Mouse (Mus musculus): ENCODE data around the gene Nrip1. TPM values are rescaled to one million over a fixed set of nuclear protein-coding genes. Genes with fewer than 3 reads are reported as not detected.

Nrip1 gene
- total RNA-seq, 2 experiments from 2014 or later: 37.3 to 41.4 TPM

DNA sequence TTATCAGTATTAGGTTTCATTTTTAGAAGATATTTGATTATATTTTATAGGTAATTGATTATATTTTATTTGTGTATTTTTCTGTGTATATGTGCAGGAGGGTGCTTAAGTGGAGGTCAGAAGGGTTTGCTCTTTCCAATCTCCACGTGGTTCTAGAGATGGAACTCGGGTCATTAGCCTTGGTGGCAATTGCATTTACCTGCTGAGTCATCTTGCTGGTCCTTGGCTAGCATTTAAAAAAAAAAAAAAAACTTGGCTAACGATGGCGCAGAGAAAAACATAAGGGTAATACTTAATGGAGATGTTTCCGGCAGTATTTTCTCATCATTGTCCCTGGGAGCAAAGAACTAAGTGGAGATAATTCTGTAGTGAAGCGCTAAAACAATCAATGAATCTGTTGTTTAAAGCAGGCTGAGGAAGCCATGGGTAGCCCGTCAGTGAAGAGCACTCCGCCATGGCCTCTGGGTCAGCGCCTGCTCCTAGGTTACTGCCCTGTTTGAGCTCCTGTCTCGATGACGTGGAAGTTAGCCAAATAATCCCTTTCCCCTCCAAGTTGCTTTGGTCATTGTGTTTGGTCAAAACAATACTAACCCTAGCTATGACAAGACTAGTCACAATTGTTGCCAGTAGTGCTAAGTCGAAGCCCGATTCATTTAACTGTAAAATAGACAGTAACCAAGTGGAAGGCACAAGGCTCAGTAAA lies 25.8 kb downstream of the Nrip1 start:
- no peak for DNase-seq

DNA sequence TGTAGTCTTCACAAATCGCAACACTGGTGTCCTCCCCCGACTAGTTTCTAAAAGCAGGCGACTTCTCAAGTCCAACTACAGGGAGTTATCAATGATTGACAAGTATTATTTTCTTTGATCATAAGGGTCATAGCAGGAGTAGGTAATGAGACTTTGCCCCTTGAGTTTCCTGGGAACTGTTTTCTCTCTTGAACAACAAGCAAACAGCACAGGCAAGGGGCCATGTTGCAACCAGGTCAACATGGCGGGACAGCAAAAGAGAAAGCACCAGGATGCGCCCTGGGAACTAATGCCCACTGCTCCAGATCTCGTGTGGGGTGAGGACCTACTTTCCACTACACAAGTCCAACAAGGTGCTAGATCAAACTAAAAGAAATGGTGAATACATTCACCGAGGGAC lies 27.3 kb downstream of the Nrip1 start:
- no peak for DNase-seq

DNA sequence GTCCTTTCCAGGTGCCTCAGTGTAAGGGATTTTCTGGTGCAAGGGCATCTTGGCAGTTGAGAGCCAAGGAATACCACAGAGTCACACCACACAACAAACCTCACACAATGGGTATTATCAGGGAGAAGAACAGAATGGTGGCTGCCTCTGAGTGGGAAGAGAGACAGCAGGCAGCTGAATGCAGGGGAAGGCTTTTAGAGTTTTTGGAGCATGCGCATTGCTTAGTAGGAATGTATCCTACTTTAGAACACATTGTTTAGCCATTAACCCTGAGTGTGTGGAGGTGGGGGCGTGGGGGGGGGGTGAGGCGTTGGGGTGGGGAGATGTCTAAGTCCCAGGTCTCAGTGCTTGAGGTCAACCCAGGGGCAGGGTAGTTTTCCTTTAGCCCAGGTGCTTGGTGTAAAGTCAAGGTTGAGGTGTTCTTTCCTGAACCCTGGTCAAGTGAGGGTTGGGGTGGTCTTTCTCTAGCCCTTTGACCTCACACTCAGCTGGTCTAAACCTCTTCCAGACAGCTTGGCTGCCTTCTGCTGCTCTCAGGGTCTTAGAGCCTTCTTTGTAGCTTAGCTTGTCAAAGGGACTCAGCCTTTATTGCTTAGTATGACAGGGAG lies 28.8 kb downstream of the Nrip1 start:
- DNase-seq: no peak

DNA sequence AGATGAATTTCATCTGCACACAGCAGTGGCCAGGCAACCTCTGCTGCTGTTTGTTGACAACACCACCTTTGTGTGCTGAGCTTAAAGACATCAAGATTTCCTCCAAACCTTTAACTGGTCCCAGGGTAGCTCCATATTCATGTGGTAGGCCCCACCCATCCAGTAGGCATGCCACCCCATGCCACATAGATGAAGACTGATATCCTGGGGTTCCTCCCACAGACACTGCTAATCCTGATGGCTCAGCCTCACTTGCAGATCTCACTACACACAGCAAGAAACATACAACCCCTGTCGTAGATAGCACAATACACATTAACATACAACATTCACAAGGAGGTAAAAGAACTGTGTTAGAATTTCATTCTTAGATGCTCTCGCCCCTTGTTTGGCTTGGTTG lies 29.6 kb downstream of the Nrip1 start:
- DNase-seq: no peak

DNA sequence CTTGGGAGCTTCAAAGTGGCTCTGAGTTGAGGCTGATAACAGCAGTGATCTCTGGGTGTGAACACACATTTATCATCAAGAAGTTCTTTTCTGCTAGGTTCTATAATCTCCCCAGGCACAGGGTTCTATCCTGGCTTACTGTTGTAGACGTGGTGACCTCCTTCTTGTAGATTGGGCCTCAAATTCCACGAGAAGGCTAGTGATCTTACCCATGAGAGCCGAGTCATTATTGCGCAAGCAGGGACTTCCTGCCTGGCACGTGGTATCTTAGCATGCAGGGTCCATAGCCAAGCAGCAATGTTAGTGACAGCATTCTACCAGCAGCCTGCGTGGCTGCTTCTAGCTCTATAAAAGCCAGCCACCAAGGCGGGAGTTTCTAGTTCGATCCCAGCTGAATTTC lies 32.0 kb downstream of the Nrip1 start:
- no peak for DNase-seq

DNA sequence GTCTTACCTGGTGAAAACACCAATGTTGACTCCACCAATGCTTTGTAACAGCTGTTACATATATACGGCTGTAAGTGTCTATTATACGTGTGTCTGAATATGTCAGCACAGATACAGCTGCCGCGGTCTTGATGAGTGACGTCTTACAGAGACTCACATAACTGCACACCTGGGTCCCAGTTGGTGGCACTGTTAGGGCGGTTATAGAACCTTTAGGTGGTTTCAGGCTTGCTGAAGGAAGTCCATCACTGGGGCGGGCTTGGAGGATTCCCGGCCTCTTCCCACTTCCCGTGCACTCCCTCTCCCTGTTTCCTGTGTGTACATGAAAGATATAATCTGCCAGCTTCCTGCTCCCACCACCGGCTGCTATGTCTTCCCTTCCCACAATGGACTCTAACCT lies 34.4 kb downstream of the Nrip1 start:
- no peak for DNase-seq

DNA sequence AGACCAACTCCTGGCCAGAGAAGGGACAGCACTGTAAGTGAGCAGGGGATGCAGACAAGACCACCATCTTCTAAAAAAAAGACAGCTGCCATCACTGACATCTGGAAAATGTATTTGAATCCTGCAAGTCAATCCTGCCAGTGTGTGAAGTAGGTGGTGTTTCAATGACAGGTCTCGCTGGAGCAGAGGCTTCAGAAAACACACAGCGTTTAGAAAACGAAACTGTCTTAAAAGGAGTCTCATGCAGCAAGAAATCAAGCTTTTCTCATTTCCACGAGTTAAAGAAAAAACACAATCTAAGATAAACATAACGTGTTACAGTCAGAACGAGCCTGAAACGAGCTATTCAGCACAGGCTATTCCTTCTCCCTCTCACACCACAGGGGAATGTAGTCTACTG lies 36.3 kb downstream of the Nrip1 start:
- DNase-seq: no peak

DNA sequence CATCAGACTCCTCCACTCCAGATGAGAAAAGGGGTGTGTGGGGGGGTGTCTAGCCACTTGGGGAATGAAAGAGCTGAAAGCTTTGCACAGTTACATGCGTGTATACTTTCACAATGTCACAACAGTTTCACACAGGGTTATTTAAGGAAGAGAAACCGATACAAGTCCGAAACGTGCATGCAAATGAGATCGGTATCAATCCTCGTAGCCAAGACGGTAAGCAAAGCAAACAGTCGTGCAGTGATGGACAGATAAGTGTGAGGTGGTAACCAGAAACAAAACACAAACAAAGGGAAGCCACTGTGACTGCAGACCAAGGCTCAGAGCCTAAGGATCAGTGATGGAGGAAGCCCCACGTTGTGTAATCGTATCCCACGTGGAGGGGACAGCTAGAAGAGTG lies 36.7 kb downstream of the Nrip1 start:
- DNase-seq: no peak

DNA sequence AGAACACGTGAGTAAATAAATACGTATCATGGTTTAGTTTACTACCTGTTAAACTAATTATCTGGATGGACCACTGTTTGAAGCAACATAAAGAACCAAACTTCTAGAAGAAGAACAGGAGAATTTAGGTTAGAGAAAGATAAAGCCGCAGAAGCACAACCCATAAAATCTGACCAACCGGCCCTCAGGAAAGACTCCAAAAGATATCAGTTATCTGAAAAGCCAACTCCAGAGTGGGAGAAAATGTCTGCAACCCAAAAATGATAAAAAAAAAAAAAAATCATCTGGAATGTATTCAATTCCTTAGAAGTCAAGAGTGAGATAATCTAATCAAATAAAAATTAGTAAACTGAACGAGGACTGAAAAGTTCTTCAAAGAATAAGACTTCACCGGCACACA lies 37.7 kb downstream of the Nrip1 start:
- DNase-seq: no peak

DNA sequence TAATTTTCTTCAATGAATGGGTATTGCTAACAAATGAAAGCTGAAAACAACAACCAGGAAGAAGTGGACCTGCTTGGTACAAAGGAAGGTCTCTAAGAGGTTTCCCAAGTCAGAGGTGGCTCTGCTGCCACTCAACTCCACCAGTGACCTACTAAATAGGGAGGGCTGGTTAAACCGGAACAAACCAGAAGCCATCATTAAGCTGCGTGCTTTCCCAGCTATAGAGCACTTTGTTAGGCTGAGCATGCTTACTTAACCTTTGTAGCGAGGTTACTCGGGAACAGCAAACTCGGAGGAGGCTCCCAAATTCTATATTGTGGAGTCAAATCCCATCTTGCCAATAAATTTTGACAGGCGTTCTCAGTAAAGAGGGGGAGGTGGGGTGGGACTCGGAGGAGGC lies 41.5 kb downstream of the Nrip1 start:
- DNase-seq: no peak

DNA sequence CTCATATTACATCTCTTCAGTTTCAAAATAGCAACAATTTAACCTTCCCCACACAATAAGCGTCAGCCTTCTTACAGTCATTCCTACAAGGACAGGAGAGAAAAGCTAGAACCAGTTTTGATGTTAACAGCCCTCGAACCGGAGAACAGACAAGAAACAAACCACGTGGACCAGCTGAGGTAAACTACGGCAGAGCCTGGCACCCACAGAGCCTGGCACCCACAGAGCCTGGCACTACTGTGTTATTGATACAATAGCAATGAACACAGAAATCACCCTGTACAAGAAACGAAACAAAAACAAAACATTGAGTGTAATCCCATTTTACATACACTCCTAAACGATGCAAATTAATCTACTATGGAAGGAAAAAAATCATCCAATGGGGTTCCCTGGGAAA lies 42.4 kb downstream of the Nrip1 start:
- no peak for DNase-seq

DNA sequence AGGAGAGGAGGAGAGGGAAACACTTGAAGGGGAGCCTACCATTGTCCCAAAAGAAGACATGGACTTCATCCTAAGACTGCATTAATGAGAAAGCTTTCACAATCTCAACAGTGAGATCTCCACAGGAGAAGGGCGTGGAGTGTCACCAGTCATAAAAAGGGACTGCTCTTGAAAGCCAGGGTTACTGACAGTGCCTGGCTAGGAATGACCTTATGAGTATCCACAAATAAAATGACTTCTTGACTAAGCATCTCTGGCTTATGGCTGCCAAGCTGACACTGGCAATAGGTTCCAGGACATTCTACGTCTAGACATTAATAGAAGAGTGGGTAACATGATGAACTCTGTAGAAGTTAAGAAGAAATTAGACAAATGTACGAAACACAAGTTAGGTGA lies 48.3 kb downstream of the Nrip1 start:
- no peak for DNase-seq

DNA sequence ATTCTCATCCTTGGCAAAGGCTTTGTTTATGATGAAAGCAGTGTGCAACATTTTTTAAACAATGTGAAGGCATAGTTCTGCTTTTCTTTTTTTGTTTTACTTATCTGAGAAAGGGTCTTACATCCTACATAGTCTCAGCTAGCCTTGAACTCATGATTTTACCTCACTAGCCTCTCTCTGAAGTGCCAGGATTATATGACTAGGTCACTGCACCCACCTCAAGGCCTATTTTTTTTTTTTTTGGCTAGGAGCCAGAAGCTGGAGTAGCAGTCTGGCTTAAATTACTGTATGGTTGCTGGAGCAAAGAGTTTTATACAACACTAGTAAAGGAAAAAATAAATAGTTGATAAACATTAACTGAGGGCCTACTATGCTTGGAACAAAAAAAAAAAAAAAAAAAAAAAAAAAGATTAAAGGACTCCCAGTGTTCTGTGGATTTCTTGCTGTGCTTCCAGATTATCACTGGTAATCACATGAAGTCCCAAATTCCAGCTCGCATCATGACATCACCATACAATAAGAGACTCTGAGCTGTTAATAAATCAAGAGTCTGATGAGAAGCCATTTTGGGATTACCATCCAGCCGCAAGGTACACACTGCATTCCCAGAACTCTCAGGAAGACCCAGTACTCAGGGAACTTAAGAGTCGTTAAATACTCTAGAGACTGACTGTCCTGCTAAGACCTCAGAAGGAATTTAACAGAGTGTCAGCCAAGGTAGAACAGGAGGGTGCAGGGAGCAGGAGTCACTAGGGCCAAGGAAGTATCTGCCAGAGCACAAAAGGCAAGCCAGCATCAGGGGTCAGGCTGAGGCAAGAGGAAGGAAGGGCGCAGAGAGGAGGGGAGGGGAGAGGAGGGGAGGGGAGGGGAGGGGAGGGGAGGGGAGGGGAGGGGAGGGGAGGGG lies 49.0 kb downstream of the Nrip1 start:
- DNase-seq: no peak

DNA sequence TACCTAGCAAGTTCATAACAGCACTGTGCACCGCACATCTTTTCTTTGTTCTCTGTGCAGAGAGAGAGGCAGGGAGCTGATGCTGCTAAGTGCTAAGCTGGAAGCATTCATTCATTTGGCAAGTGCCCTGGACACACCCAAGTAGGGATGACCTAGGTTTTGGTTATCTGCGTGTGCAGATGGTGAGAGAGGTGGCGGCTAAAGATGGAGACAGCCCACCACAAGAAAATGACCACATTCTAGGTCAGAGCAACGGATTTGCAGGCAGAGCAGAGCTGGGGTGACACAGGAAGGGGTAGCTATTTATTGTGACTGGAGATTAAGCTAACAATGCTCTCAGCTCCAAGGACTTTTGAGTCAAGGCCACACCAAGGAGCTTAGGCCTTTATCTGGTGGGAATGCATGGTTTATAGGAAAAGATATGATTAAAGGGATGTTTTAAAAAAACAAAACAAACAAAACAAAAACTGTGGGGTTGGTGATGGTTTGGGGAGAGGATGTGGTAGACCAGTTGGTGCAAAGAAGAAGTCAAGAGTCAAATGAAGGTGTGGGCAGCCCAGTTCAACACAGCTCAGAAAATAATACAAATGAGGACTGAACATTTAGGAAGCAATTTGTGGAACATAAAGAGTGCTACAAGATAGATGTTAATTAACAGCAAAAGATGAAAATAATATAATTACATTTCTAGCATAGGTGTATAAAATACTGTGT lies 49.9 kb downstream of the Nrip1 start:
- no peak for DNase-seq

DNA sequence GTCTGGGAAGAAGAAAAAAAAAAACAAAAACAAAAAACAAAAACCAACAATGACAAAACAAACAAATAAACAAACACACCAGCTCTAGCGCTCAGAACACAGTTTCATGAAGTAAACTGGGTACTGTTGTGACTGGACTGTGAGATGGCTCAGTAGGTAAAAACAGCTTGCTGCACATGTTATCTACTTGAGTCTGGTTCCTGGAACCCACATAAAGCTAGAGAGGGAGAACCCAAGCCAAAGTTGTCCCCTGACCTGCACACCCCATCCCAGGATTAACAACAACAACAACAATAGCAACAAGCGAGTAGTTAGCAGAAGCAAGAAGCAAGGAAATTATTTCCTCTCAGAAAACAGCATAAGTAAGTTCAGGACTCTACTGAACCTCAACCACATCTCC lies 50.5 kb downstream of the Nrip1 start:
- no peak for DNase-seq

DNA sequence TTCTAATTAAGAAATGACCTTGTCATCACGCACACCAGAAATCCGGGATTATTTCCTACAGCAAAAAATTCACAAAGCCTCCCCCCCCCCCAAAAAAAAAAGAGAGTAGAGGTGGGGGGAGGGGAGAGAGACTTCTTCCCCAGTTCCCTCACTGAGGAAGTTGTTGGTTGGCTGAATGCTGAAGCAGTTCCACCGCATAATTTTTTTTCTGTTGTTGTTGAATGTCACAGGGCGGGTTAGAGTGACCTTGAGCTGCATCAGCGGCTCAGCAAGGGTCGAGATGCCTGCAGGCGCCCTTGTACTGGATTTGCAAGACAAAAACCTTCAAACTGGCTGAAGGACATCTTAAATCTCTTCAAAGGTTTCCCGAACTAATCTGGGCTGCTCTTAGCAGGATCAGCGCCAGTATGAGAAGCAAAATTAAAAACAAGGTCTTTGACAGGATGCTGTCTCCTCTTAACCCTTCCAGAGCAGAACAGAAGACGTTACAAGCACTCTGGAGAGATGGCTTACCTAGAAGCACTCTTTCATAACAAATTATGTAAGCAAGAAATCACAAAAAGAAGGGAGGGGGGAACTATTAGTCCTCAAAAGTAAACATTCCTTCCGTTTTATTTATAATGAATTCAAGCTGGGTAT lies 52.0 kb downstream of the Nrip1 start:
- DNase-seq: no peak

DNA sequence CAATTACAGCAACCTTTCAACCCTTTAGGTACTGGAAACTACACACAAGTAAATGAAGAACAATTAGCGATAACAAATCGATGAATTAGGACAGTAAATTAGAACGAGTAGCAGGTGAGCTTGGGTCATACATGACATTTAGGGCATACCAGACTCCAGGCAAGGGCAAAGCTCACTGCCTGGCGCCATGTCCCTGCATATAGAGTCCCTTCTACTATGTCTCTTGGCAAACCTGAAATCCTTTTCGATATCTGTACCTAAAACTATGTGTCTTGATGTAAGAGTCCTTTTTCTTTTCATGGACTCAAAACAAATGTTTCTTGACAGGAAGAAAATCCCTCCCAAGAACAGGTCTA lies 53.5 kb downstream of the Nrip1 start:
- no peak for DNase-seq

DNA sequence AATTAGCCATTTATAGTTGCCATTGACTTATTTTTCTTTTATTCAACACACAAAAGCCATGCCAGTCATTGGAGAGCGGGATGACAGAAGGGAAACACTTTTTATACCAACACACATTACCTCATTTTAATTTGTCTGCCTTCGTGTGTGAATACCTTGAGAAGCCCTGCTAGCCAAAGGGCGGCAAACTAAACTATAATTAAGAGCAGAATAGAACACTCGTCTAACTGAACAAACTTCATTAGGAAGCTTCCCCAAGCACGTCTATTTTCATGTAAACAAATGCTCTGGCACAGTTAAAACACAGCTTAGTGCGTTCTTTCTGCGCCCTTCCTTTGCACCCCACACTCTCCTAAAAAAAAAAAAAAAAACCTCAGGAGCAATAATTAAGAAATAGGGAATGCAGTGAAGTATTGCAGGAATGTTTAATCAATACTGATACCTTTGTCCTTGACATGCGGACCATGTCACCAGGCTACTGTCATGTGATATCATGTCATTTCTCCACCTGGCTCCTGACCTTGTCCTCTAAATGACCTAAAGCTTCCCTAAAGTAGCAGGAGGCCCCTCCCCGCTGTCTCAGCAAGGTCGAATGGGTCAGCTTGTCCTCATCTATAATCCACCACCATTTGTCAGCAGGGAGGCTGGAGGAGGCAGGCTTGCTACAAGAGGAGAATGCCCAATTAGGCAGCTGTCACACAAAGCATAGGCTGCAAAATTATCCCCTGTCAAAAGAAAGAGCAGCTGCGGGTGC lies 54.1 kb downstream of the Nrip1 start:
- DNase-seq: no peak

DNA sequence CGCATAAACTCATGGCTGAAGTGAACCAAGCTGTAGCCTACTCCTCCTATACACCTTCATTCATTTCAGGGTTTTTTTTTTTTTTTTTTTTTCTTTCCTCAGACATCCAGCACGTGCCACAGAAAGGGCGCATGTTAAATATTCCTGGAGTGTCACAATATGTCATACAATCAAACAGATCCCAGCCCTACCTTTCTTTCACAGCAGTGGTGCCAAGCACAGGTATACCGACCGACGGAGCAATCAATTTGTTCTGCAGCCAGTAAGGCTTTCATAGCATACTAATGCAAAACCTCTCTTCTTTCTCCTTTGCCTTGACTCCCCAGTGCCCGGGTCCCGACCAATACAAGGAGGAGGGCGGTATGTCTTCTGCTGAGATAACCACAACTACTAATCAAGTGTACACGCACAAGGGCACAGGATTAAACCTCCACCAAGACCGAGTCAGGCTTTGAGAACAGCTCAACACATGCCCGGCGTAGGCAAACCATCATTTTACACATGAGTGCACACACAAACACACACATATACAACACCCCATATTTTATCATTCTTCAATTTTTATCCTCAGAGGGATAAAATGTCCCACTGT lies 55.2 kb downstream of the Nrip1 start:
- no peak for DNase-seq

DNA sequence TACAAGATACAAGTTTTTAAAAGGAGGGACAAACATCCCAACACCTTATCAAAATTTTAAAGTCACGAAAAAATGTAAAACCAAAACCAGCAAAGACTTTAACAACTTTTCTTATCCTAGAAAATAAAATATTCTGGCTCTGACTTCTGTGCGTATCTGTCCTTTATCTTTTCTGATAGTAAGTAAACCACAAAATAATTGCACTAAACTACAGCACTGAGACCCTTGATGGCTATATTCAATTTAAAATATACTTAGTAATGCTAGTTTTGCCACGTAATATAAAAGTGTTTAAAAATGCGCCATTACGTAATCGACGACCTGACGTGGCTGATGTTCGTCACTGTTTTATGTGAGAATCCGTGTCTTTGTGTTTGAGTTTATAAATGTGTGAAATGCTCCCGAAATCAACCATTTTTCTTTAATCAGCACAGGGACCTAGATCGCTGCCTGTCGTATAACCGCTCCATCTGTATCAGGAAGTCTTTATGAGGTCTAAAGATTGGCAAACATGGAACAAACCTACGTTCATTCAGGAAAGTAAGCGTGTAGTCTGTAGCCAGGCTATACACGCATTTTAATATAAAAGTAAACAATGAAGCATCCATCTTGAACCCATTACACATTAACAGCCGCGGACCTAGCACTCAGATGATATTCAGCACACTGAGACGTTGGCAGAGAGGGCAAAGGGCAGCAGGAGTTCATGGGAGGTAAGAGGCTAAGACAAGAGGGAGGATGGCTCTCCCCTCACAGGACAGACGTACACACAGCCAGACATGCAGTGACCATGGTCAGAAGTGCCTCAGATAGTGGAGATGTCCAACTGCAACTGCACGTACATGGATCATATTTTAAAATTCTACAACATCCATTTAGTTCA lies 56.4 kb downstream of the Nrip1 start:
- DNase-seq: no peak

Measured in gastrocnemius, postnatal 10 days (tissue).